Mouse (Mus musculus) frontal cortex, postnatal 10 days (tissue): ENCODE measurements around the gene Nfix.

Source experiments
- DNase-seq, 2 experiments: peaks; one replicate each; pipeline ENCODE4 v3.0.0; 2022; ENCODE audit warnings: low spot score in 2 of 2, mixed read lengths in 1 of 2

Gene Nfix

DNA sequence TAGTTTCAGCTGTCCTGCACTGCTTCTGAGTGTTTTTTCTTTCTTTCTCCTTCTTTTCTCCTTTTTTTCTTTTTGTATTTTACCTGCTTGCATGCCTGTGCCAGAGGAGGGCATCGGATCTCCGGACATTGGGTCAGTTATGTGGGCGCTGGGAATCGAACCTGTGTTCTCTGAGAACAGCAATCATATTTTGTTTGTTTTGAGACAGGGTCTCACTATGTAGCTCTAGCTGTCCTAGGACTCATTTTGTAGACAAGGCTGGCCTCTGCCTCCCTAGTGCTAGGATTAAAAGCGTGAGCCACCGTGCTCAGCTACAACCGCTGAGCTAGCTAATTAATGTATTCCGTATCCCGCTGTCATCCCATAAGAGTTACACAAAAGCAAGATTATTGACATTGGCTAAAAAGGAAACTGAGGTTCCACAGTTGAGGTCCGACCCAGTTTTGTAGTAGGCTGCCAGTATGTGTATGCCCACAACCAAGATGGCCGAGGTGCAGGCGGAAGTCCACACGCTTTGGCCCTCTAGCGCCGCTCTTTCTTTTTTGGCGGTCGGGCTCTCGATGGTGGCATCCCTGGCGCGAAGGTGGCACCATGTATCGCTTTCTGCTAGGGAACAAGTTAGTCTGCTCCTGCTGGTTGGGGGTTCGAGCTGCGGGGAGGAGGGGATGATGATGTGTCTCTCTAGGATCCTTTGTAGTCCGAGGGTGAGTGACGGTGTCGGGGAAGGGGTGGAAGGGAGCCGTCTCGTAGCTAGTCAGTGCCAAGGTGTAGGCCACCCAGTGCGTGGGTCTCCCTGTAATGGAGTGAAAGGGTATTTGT is 135.4 kb downstream of the Nfix start:
- peak; percentile 79 to 81 for DNase-seq

GRCm38 (mm10) chr8:84663483-84664327 is 136.4 kb downstream of the Nfix start:
- DNase-seq: peak; percentile 93

DNA sequence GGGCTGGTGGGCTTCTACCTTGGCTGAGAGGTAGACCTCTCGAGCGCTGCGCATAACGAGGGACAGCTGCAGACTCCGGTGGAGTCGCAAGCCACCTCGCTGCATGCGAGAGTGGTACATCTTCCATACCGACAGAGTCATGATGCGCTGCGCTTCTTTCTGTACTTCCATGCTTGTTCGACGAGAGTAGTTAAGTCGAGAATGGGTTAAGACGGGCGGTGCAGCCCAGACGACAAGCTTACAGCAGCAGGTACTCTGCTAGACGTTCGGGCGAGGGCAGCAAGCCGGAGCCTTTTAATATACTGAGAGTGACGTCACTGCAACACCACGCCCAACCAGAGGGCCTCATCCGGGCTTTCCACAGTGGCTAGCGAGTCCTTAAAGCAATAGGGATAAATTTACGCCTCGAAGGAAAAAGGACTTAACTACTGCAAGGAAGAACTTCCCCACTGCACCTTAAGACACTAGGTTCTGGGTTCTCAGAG is 137.5 kb downstream of the Nfix start, which contains the start of gene Ier2:
Ier2 (minus strand) TSS at position 272 of the 485 bp plus-strand sequence.
- DNase-seq: peak; percentile 90

DNA sequence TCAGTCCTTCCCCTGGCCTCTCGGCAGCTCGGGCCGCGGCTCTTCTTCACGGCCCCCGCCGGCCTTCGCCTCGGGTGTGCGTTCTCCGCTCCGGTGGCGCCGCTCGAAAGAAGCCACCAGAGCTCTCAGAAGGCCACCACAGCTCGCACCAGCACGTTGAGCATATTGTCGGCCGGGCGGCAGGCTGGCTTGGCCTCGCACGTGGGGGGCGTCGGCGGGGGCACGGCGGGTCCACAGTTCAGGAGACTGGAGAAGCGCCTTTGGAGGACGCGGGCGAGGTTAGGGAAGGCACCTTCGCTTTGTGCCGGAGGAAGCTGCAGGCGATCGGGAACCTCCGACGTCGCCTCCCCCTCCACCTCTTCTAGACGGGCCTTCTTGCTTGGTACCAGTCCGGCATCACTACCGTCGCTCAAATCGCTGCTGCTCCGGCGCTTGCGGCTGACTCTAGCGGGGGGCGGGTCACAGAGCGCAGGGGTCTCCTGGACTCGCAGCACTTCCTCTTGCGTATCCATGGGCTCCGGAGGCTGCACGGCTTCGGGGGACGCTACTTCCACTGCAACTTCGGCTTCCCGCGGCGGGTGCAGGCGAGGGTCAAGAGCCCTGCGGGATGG is 138.1 kb downstream of the Nfix start:
- DNase-seq: no peak

DNA sequence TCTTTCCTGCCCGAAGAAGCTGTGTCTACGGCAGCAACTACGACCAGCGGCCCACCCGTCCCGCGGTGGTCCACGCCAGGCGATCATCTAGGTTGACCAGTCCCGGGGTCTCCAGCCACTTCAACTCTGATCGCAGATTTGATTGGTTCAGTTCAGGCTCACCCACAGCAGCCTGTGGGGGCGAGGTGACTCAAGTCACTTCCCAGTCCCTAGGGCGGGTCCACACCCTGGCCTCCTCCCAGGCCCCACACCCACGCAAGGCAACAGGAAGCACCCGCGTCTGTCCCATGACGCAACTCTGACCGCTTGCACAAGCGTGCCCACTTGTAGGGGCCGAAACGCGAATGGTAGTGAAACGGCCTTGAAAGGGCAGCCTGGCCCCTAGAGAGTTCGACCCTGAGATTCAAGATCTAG is 138.7 kb downstream of the Nfix start:
- peak; percentile 61 to 75 for DNase-seq

- no peak for DNase-seq
These were observed 139.2 kb downstream of the Nfix start for GRCm38 (mm10) chr8:84660819-84661457.

GRCm38 (mm10) chr8:84659936-84660818 is 140.0 kb downstream of the Nfix start:
- DNase-seq: no peak

GRCm38 (mm10) chr8:84658951-84659350 is 141.2 kb downstream of the Nfix start:
- no peak for DNase-seq

DNA sequence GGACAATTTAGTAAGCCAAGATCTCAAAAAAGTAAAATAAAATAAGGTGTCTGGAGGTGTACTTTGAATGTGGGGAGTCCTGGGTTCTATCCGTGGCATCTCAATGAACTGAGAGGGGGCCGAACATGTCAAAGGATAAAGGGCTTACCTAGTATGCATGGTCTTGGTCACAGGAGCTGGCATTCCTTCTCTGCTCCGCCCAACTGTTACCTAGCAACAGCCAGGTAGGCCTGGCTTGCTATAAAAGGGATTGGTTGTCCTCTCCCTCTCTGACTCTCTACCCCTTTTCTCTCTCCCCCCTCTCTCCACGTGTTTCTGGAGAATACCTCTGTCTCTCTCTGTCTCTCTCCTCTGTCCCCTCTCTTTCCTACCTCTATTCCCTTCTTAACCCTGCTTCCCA is 142.5 kb downstream of the Nfix start:
- DNase-seq: no peak

DNA sequence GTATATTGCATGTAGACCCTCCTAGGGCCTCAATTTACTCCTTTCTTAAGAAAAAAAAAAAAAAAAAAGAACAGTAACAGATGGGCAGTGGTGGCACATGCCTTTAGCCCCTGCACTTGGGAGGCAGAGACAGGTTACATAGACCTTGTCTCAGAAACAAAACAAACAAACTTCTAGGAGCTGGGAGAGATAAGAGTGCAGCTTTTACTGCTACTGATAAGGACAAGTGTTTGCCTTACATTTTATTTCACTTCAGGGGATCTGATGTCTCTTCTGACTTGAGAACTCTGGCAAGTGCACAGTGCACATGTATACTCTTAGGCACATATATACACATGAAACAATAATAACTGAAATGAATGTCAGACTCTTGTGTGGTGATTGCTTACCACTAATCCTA is 142.9 kb downstream of the Nfix start:
- DNase-seq: no peak

DNA sequence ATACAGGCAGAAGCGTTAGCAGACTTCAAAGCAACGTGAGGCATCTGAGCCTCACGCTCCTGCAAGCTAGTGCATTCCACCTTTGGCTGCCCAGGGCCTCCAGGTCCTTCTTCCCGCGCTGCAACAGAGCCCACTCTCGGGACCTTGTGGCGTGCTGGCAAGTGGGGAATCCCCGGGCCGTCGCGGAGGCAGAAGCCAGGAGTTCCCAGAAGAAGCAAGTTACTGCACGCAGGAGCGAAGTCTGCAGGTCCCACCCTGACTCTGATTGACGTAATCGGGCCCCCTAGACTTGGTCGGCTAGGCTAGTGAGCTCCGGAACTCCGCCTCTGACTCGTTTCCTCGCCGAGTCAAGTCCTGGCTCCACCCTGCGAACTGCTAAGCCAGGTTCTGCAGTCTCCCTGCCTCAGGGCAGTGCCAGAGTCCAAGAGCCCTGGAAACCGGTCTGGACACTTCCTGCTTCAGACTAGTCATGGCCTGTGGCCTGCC is 143.5 kb downstream of the Nfix start:
- DNase-seq: peak in 1 of 2 experiments; percentile 22

GRCm38 (mm10) chr8:84656191-84656525 is 144.0 kb downstream of the Nfix start:
- no peak for DNase-seq

- DNase-seq: no peak
These were observed 144.6 kb downstream of the Nfix start for GRCm38 (mm10) chr8:84655336-84656190.

GRCm38 (mm10) chr8:84654597-84654996 is 145.5 kb downstream of the Nfix start:
- no peak for DNase-seq

DNA sequence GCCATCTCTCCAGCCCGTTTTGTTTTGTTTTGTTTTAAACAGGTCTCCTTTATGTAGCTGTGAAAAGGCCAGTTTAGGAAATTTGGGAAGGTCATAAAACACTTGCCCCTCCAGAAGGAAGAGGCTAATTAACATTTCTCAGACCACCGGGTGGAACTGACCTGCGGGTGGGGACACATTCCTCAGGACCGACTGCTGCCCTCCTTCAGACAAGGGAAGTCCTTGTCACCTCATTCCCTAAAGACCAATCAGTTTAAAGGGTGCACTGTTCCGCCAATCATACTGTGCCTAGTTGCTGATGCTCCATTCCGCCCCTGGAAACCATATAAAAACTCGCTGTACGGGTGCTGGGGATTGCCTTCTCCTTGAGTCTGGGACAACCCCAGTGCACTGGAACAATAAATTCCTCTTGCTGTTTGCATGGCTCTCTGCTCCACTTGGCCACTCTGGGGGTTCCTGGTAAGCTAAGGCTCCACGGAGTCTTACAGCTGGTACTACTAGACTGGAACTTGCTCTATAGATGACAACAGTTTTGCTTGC is 147.0 kb downstream of the Nfix start:
- no peak for DNase-seq

- DNase-seq: no peak
These were observed 149.9 kb downstream of the Nfix start for GRCm38 (mm10) chr8:84650213-84650612.
